Mouse (Mus musculus) mesoderm, embryonic 11.5 days (tissue): ENCODE measurements around the gene Dcaf4.

ENCODE experiments used
- DNase-seq: peaks from one replicate; pipeline ENCODE4 v3.0.0-alpha.2; 2012; ENCODE audit warnings: low read depth, low spot score

Gene Dcaf4

GRCm38 (mm10) chr12:83495961-83496282 is 24.3 kb upstream of the Dcaf4 start:
- no peak for DNase-seq

- no peak for DNase-seq
These were observed 23.9 kb upstream of the Dcaf4 start for GRCm38 (mm10) chr12:83496336-83496735.

- no peak for DNase-seq
These were observed 23.5 kb upstream of the Dcaf4 start for GRCm38 (mm10) chr12:83496736-83497135.

- DNase-seq, result no peak
These were observed 22.3 kb upstream of the Dcaf4 start for GRCm38 (mm10) chr12:83497959-83498358.

- DNase-seq, result no peak
These were observed 21.0 kb upstream of the Dcaf4 start for GRCm38 (mm10) chr12:83499256-83499655.

GRCm38 (mm10) chr12:83502190-83502589 is 18.1 kb upstream of the Dcaf4 start:
- DNase-seq, result peak; percentile 84

GRCm38 (mm10) chr12:83506543-83506942 is 13.7 kb upstream of the Dcaf4 start:
- no peak for DNase-seq

- DNase-seq, result no peak
These were observed 9.7 kb upstream of the Dcaf4 start for GRCm38 (mm10) chr12:83510586-83510985.

GRCm38 (mm10) chr12:83512783-83513182 is 7.5 kb upstream of the Dcaf4 start:
- no peak for DNase-seq

GRCm38 (mm10) chr12:83513185-83513584 is 7.1 kb upstream of the Dcaf4 start:
- DNase-seq, result no peak

- no peak for DNase-seq
These were observed 6.0 kb upstream of the Dcaf4 start for GRCm38 (mm10) chr12:83514216-83514615.

GRCm38 (mm10) chr12:83517580-83517979 is 2.7 kb upstream of the Dcaf4 start:
- DNase-seq, result no peak

- no peak for DNase-seq
These were observed 817 bp downstream of the Dcaf4 start for GRCm38 (mm10) chr12:83521083-83521482.

GRCm38 (mm10) chr12:83523056-83523455 is 2.8 kb downstream of the Dcaf4 start:
- no peak for DNase-seq

GRCm38 (mm10) chr12:83523892-83524291 is 3.6 kb downstream of the Dcaf4 start:
- DNase-seq, result no peak

GRCm38 (mm10) chr12:83524329-83524728 is 4.1 kb downstream of the Dcaf4 start:
- no peak for DNase-seq

- DNase-seq, result no peak
These were observed 5.7 kb downstream of the Dcaf4 start for GRCm38 (mm10) chr12:83525822-83526544.

GRCm38 (mm10) chr12:83527816-83528215 is 7.5 kb downstream of the Dcaf4 start:
- DNase-seq, result peak; percentile 25

GRCm38 (mm10) chr12:83528665-83529064 is 8.4 kb downstream of the Dcaf4 start:
- DNase-seq, result no peak

- DNase-seq, result no peak
These were observed 11.7 kb downstream of the Dcaf4 start for GRCm38 (mm10) chr12:83531992-83532391.

- no peak for DNase-seq
These were observed 12.7 kb downstream of the Dcaf4 start for GRCm38 (mm10) chr12:83532966-83533365.

GRCm38 (mm10) chr12:83534190-83534589 is 13.9 kb downstream of the Dcaf4 start:
- DNase-seq, result no peak

- no peak for DNase-seq
These were observed 15.2 kb downstream of the Dcaf4 start for GRCm38 (mm10) chr12:83535428-83535827.

- peak; percentile 34 for DNase-seq
These were observed 15.8 kb downstream of the Dcaf4 start for GRCm38 (mm10) chr12:83536039-83536438.
